Mouse (Mus musculus): Measurements from ENCODE around the gene Adamtsl2.

DNA sequence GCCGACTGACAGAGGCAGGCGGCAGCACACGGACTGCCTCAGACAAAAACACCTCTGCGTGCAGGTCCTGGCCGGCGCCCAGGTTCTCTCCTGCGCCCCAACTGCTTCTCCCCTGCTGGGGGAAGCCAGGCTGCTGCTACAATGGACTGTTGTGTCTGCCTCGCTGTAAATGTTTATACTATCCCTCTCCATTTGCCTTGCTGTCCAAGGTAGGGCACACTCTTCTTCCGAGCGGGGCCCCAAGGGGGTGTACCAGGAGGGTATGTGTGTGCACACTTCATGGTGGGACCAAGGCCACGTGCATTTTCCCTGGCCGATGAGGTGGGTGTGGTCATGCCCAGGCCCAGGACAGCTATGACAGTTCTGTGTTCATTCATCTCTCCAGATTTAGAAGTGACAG is 20.4 kb upstream of the Adamtsl2 start:
- TF ChIP-seq CTCF (IDR thresholded peaks at IDR 0.05; ENCODE audit: borderline replicate concordance, insufficient read depth, low read length) (no peak), POLR2A (IDR thresholded peaks at IDR 0.05; ENCODE audit: low read depth, low read length) (no peak)
